Mouse (Mus musculus) embryonic fibroblast, embryonic 13.5 days (primary cell): Measurements from ENCODE around the gene Rnf213. TPM values are rescaled to one million over a fixed set of nuclear protein-coding genes. Genes with fewer than 3 reads are reported as not detected.
A peak's percentile ranks its signal among the peaks of the same experiment; 100 is the strongest.

Source experiments
- H3K27ac ChIP-seq: 2 replicates; pipeline ENCODE4 v1.5.1; 2012; ENCODE audit warnings: low read length, control low read depth, inconsistent platforms; ENCODE audit not compliant: insufficient read depth
- H3K4me1 ChIP-seq: 2 replicates; pipeline ENCODE4 v1.6.1; 2011; ENCODE audit warnings: low read length; ENCODE audit not compliant: control insufficient read depth, insufficient read depth
- H3K4me3 ChIP-seq: 2 replicates; pipeline ENCODE4 v1.5.1; 2011; ENCODE audit warnings: mild to moderate bottlenecking, control low read depth, low read length; ENCODE audit not compliant: insufficient read depth
- CTCF ChIP-seq: IDR thresholded peaks from 2 replicates; pipeline ENCODE4 v1.5.1; 2011; ENCODE audit warnings: mild to moderate bottlenecking, control low read depth, low read length, moderate library complexity, borderline replicate concordance; ENCODE audit not compliant: insufficient read depth
- POLR2A ChIP-seq: IDR thresholded peaks from 2 replicates; pipeline ENCODE4 v1.6.1; 2011; ENCODE audit warnings: low read depth, mild to moderate bottlenecking, control low read depth, low read length, moderate library complexity
- polyA plus RNA-seq: library from polyadenylated mRNA; stranded (reverse); fragments of >200 nt; gene quantifications from 2 replicates; pipeline ENCODE4 v1.2.4, GENCODE M21; 2011; ENCODE audit warnings: low read depth; ENCODE audit not compliant: missing spikeins, insufficient read length

Rnf213 gene
- polyA plus RNA-seq, 1 experiment, result 61.2 TPM

- Histone ChIP-seq H3K27ac (peak overlapping the region; percentile 10; the same call in 1 of the 2 replicates), H3K4me3 (no peak overlapping the region), H3K4me1 (no peaks in the 10 kb centered on the region)
- TF ChIP-seq POLR2A (no peak), CTCF (no peak)
Observed at GRCm38 (mm10) chr11:119402501-119403160, 9.7 kb downstream of the Rnf213 start.

DNA sequence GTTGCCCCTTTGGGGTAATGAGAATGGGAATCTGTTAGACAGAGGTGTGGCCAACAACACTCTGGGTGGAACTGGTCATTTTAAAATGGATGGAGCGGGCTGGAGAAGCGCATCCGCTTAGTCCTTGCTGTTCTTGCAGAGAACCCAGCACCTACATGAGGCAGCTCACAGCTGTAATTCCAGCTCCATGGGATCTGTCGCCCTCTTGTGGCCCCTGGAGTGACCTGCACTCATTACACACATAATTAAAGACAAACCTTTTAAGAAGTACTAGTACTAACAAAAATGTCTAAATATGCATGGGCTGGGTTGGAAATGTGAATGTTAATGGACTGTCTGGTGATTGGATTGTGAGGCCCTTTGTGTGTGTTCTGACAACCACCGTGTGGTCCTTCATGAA, 11.7 kb downstream of the Rnf213 start:
- Histone ChIP-seq H3K27ac (no peak overlapping the region), H3K4me3 (no peak overlapping the region), H3K4me1 (no peaks in the 10 kb centered on the region)
- TF ChIP-seq POLR2A (no peak), CTCF (peak; percentile 59)

GRCm38 (mm10) chr11:119407381-119407780, 14.5 kb downstream of the Rnf213 start:
- TF ChIP-seq CTCF (no peak), POLR2A (no peak)
- Histone ChIP-seq H3K4me3 (no peak overlapping the region), H3K4me1 (no peaks in the 10 kb centered on the region), H3K27ac (no peak overlapping the region)

GRCm38 (mm10) chr11:119407977-119408376, 15.1 kb downstream of the Rnf213 start:
- TF ChIP-seq POLR2A, result no peak
- TF ChIP-seq CTCF, result no peak
- Histone ChIP-seq H3K4me3 (no peak overlapping the region), H3K27ac (no peak overlapping the region), H3K4me1 (no peaks in the 10 kb centered on the region)

DNA sequence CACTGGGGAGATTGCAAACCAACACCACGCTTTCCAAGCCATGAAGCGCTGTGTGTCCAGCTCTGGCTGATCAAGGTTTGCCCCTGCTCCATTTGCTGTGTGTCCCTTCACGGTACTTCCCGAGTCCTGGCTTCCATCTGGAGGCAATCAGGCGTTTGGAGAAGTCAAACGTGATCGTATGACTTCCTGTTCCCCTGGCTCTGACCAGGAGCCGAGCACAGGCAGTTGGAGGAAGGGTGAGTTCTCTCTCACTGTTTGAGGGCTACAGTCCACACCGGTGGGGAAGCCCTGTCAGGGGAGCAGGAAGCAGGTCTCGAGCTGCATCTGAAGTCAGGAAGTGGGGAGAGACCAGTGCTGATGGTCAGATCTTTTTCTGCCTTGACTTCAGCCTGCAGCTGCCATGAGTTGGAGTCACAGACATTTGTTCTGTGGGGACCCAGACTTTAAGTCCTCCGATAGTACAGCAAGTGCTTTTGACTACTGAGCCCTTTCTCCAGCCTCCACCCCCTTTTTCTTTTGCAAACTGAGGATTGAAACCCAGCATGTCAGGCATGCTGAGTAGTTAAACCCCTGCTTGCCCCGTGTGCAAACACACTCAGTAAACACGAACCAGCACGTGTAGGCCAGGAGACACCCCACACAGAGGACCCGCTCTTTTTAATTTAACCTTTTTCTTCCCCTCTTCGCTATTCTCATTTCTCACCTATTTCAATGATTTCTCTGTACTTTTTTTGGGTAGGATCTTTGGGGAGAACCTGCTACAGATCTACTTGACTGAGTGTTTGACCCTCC, 26.6 kb downstream of the Rnf213 start:
- H3K27ac ChIP-seq, result no peak overlapping the region
- no peak overlapping the region for H3K4me3 ChIP-seq
- no peak for TF ChIP-seq CTCF
- TF ChIP-seq POLR2A, result no peak
- no peaks in the 10 kb centered on the region for H3K4me1 ChIP-seq

DNA sequence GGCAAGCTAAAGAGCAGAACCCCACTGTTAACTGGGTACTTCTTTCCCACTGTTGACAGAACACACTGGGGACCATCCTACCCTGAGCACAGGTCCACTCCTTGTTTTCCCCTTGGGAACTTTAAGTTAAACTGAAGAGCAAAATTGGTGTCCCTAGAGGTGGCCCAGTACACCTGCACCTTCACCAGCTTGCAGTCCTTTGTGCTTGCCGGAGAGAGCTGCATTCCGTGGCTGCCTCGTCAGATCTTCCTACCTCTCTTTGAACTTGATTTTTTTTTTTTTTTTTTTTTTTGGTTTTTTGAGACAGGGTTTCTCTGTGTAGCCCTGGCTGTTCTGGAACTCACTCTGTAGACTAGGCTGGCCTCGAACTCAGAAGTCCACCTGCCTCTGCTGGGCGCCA, 27.5 kb downstream of the Rnf213 start:
- Histone ChIP-seq H3K27ac (no peak overlapping the region), H3K4me3 (no peak overlapping the region)

DNA sequence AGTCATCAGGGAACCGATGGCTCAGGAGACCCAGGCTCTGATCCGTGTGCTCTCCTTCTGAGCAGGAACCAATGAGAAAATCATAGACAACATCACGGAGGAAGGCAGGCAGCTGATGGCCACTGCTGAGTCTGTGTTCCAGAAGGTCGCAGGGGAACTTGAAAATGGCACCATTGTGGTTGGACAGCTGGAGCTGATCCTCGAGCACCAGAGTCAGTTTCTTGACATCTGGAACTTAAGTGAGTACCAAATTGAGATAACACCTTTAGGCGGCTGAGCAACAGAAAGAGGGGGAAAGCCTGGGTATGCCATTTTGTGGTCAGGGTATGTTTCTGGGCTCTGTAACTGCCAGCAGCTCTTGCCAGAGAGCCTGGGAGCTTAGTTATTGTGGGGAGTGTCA, 34.5 kb downstream of the Rnf213 start:
- Histone ChIP-seq H3K27ac (no peak overlapping the region), H3K4me1 (no peaks in the 10 kb centered on the region), H3K4me3 (no peak overlapping the region)
- TF ChIP-seq CTCF, result no peak
- TF ChIP-seq POLR2A, result no peak

More for the DNA sequence above, 27.5 kb downstream of the Rnf213 start:
- no peak for TF ChIP-seq CTCF
- no peak for TF ChIP-seq POLR2A
- H3K4me1 ChIP-seq, result no peaks in the 10 kb centered on the region

- no peaks in the 10 kb centered on the region for H3K4me1 ChIP-seq
- TF ChIP-seq CTCF (no peak), POLR2A (no peak)
- no peak overlapping the region for H3K27ac ChIP-seq
- no peak overlapping the region for H3K4me3 ChIP-seq
Observed at GRCm38 (mm10) chr11:119427986-119428385, 35.1 kb downstream of the Rnf213 start.

- H3K4me3 ChIP-seq, result no peak overlapping the region
- no peak for TF ChIP-seq POLR2A
- TF ChIP-seq CTCF, result no peak
- no peaks in the 10 kb centered on the region for H3K4me1 ChIP-seq
- H3K27ac ChIP-seq, result no peak overlapping the region
Observed at GRCm38 (mm10) chr11:119428649-119429136, 35.8 kb downstream of the Rnf213 start.

GRCm38 (mm10) chr11:119431516-119431915, 38.6 kb downstream of the Rnf213 start:
- TF ChIP-seq CTCF, result no peak
- TF ChIP-seq POLR2A, result no peak
- Histone ChIP-seq H3K4me3 (no peak overlapping the region), H3K4me1 (no peaks in the 10 kb centered on the region), H3K27ac (no peak overlapping the region)
